Mouse (Mus musculus) bone marrow, adult 2 months (tissue): ENCODE measurements around the gene Gmpr2.

Experiments used
- CTCF ChIP-seq: fragments of 200-500 bp; IDR thresholded peaks from 2 replicates; pipeline ENCODE4 v1.5.1; 2011; ENCODE audit warnings: low read length, control low read depth; ENCODE audit not compliant: control insufficient read depth, insufficient read depth
- POLR2A ChIP-seq: fragments of 200-500 bp; IDR thresholded peaks from 2 replicates; pipeline ENCODE4 v1.6.1; 2011; ENCODE audit warnings: low read depth, mild to moderate bottlenecking, control low read depth, low read length, borderline replicate concordance; ENCODE audit not compliant: control insufficient read depth

DNA sequence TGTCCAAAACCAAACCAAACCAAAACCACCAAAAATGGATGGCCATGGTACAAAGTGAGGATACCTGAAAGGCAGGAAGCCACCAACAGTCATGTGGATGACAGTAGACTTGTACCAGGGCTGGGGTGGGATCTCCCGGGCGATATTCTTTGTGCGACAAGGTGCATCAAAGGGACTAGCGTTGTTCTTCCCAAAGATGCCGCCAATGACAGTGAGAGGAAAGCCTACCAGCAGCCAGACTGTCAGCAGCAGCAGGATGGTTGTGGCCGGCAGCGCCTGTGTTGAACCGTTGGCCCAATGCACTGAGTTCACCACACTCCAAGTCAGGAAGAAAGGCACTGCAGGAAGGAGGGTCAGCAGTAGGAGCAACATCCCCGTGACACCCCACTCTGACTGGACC lies 33.9 kb upstream of the Gmpr2 start, which contains the start of gene Gm49378:
- TF ChIP-seq CTCF = no peak
- TF ChIP-seq POLR2A = no peak
